Comparison of ENCODE assay signal across 24 mouse cellular contexts in genomic region chr1:189929896-189930295, GRCm38 (mm10). TPM values are rescaled to one million over a fixed set of nuclear protein-coding genes. Genes with fewer than 3 reads are reported as not detected.
DNase-seq lines count a peak whose midpoint lies in the region; ATAC-seq lines count a peak whose summit lies in the region.
"Had no signal": no experiment of that assay in that cellular context is flagged by ENCODE, and none has a peak within 500 bp of the region (broad histone marks: within the 10 kb centered on the region; RNA-seq: fewer than 3 reads in every experiment).

No protein-coding gene starts in this region.

- no peaks in the 10 kb centered on the region for H3K27me3 ChIP-seq in heart, embryonic 13.5 days (replicated peaks)
- H3K27me3 ChIP-seq: CH12.LX; forebrain, embryonic 13.5 days; forebrain, embryonic 15.5 days; Patski had no signal

- peak overlapping the region; percentile 49 for H3K27ac ChIP-seq in heart, embryonic 13.5 days (replicated peaks)
- H3K27ac ChIP-seq: embryonic facial prominence, embryonic 10.5 days; embryonic facial prominence, embryonic 12.5 days; forebrain, embryonic 13.5 days; forebrain, embryonic 15.5 days had no signal

- H3K36me3 ChIP-seq in heart, embryonic 13.5 days = no peaks in the 10 kb centered on the region
- H3K36me3 ChIP-seq: embryonic facial prominence, embryonic 10.5 days; embryonic facial prominence, embryonic 12.5 days; forebrain, embryonic 15.5 days; G1E had no signal

- H3K4me1 ChIP-seq in heart, embryonic 13.5 days = peaks cover 44% of the 10 kb centered on the region

- WGBS in heart, embryonic 13.5 days = 52% methylated on average over 4 of the region's 4 CpGs

- no peak overlapping the region for H3K4me2 ChIP-seq in heart, embryonic 13.5 days
- H3K4me2 ChIP-seq: embryonic facial prominence, embryonic 12.5 days; forebrain, embryonic 13.5 days; forebrain, embryonic 15.5 days had no signal

- no peak for ATAC-seq in heart, embryonic 13.5 days (ENCODE audit: extremely low read depth, insufficient number of reproducible peaks, low FRiP score, low TSS enrichment)
- ATAC-seq: activated CD4-positive, CD25-positive, alpha-beta regulatory T cell, adult 4 months; CD4-positive, CD25-positive, alpha-beta regulatory T cell, adult 4 months; forebrain, embryonic 13.5 days; forebrain, embryonic 15.5 days; Patski had no signal

- no peak overlapping the region for H3K4me3 ChIP-seq in heart, embryonic 13.5 days
- H3K4me3 ChIP-seq: embryonic facial prominence, embryonic 10.5 days; embryonic facial prominence, embryonic 12.5 days; forebrain, embryonic 13.5 days; forebrain, embryonic 15.5 days had no signal

- intact Hi-C loops in heart, postnatal 14 days (cut with DNase I) = loop anchor here (2.0 to 5.0 kb wide), 3 partner anchors 43 to 253 kb away; no protein-coding TSS in a partner anchor

- no peaks in the 10 kb centered on the region for H3K9me3 ChIP-seq in heart, embryonic 13.5 days
- H3K9me3 ChIP-seq: embryonic facial prominence, embryonic 10.5 days; embryonic facial prominence, embryonic 12.5 days; forebrain, embryonic 13.5 days; forebrain, embryonic 15.5 days had no signal

- no peak for DNase-seq in heart, postnatal 14 days
- peak; percentile 69 for DNase-seq in testis, postnatal 14 days (ENCODE audit: low spot score)
- DNase-seq in testis, postnatal 10 days (ENCODE audit: low spot score) = no peak
- peak; percentile 34 for DNase-seq in thymus, postnatal 14 days
- DNase-seq in thymus, postnatal 25 days = no peak
- DNase-seq: adrenal gland, adult 8-10 months; adrenal gland, postnatal 14 days; adrenal gland, postnatal 36 days; B cell, adult 2 months; cerebellum, adult 11-12 months; cerebellum, adult 2 months; cerebellum, adult 9-10 months; cerebellum, postnatal 10 days; cerebellum, postnatal 25 days had no signal

- H3K9ac ChIP-seq in heart, embryonic 13.5 days = no peak overlapping the region
- H3K9ac ChIP-seq: embryonic facial prominence, embryonic 12.5 days; forebrain, embryonic 13.5 days; forebrain, embryonic 15.5 days had no signal

RNA-seq across cellular contexts. Expression of gene Smyd2, which starts 7.7 kb away (rescaled TPM):
- polyA plus RNA-seq in heart, embryonic 13.5 days (2015; fragmentation: Nextera tagmentation; extraction: Ambion mirVana) = 187 and 209 TPM in 2 replicates
- total RNA-seq in heart, postnatal 14 days (2021) = 100 to 1,000 TPM; 122 to 138 TPM
- total RNA-seq: G1E had no signal
- polyA plus RNA-seq: G1E had no signal

Comparison
In these comparisons a context has a peak if more than half of its experiments do, and no peak if none do; other contexts are left out.
1. DNase-seq: peak in testis, postnatal 14 days (single experiment) and thymus, postnatal 14 days (single experiment); none in heart, postnatal 14 days (0 of 2), testis, postnatal 10 days (single experiment) and thymus, postnatal 25 days (single experiment).